Comparison of ENCODE assay signal across 9 mouse cellular contexts in the genomic region with DNA sequence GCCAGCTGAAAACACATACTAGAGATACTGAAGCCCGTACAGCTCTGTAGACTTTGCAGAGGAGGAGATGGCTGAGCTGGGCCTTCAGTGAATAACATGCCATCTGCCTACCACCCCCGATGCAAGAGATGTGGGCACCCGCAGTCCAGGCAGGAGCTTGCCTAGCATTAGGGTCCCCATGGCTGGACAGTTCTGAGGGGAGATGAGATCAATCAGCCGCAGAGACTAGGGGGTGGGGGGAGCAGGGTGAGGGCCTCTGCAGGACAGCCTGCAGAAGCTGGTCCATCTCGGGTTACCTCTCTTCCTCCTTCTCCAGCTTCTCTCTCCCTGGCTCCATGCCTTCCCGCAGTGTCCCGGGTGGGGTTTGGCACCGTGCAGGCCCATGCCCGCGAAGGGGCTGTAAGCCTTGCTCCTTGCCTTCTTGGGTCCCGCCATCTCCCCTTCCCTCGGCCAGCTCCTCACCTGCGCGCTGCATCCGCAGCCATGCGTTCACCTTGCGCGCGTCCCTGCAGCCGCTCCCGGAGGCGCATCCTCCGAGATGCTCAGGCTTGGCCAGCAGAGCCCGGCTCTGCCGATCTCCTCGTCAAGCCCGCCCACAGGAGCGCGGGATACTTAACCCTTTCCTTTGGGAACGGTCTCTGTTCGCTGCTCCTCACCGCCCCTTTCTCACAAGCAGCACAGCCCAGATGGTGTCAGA. TPM values are rescaled to one million over a fixed set of nuclear protein-coding genes. Genes with fewer than 3 reads are reported as not detected.
DNase-seq lines count a peak whose midpoint lies in the region; ATAC-seq lines count a peak whose summit lies in the region.
"Had no signal": no experiment of that assay in that cellular context is flagged by ENCODE, and none has a peak within 500 bp of the region (broad histone marks: within the 10 kb centered on the region; RNA-seq: fewer than 3 reads in every experiment).

A gene (minus strand): TSS at position 544 of the 697 bp plus-strand sequence.

- 4% methylated on average over 31 of the region's 32 CpGs for WGBS in lung, embryonic 15.5 days
- 2% methylated on average over 32 of the region's 32 CpGs for WGBS in embryonic facial prominence, embryonic 13.5 days
- 5% methylated on average over 32 of the region's 32 CpGs for WGBS in intestine, embryonic 16.5 days
- WGBS in midbrain, embryonic 12.5 days, result 3% methylated on average over 32 of the region's 32 CpGs

- peak within 1 kb of the TSS; percentile 51 for H3K4me2 ChIP-seq in lung, embryonic 15.5 days
- peak within 1 kb of the TSS; percentile 79 for H3K4me2 ChIP-seq in embryonic facial prominence, embryonic 13.5 days
- H3K4me2 ChIP-seq in intestine, embryonic 16.5 days (ENCODE audit: low read depth, low read length), result peak within 1 kb of the TSS; percentile 44
- peak within 1 kb of the TSS; percentile 74 for H3K4me2 ChIP-seq in midbrain, embryonic 12.5 days (replicated peaks)

- ATAC-seq in lung, embryonic 15.5 days (ENCODE audit: borderline replicate concordance, extremely low read depth, low FRiP score, low TSS enrichment), result no peak; the same call in 1 of the 2 replicates
- 0 out of 2 replicates have a peak, but pooled peaks have one; percentile 26 for ATAC-seq in embryonic facial prominence, embryonic 13.5 days (ENCODE audit: insufficient number of reproducible peaks, insufficient read depth, low FRiP score, low TSS enrichment, low read depth)
- no peak for ATAC-seq in intestine, embryonic 16.5 days
- peak; percentile 66 for ATAC-seq in midbrain, embryonic 12.5 days (ENCODE audit: low FRiP score, low read depth)

- peak within 1 kb of the TSS; percentile 25 for H3K4me3 ChIP-seq in lung, embryonic 15.5 days
- peak within 1 kb of the TSS; percentile 56 for H3K4me3 ChIP-seq in embryonic facial prominence, embryonic 13.5 days
- peak within 1 kb of the TSS; percentile 40 for H3K4me3 ChIP-seq in intestine, embryonic 16.5 days (ENCODE audit: low read length)
- H3K4me3 ChIP-seq in midbrain, embryonic 12.5 days, result peak within 1 kb of the TSS; percentile 55
- H3K4me3 ChIP-seq: myocyte had no signal

- no peak for DNase-seq in lung, postnatal 25 days (ENCODE audit: low spot score)
- no peak for DNase-seq in ovary, postnatal 10 days (ENCODE audit: low spot score)
- DNase-seq in lung, postnatal 4 days, result no peak
- DNase-seq in Muller cell, postnatal 12 days (ENCODE audit: inconsistent ontology term), result no peak

- no peak within 1 kb of the TSS for H3K27ac ChIP-seq in lung, embryonic 15.5 days
- no peak within 1 kb of the TSS for H3K27ac ChIP-seq in embryonic facial prominence, embryonic 13.5 days
- no peak within 1 kb of the TSS for H3K27ac ChIP-seq in intestine, embryonic 16.5 days (ENCODE audit: low read length)
- H3K27ac ChIP-seq in midbrain, embryonic 12.5 days (replicated peaks), result 0 out of 2 replicates have a peak within 1 kb of the TSS, but pooled peaks have one; percentile 36

- no peak within 1 kb of the TSS for H3K9ac ChIP-seq in lung, embryonic 15.5 days
- H3K9ac ChIP-seq in embryonic facial prominence, embryonic 13.5 days, result peak within 1 kb of the TSS; percentile 73
- H3K9ac ChIP-seq in intestine, embryonic 16.5 days (ENCODE audit: low read depth, low read length), result peak within 1 kb of the TSS; percentile 49
- peak within 1 kb of the TSS; percentile 60 for H3K9ac ChIP-seq in midbrain, embryonic 12.5 days (replicated peaks)

- peaks cover 53% of the 10 kb centered on the region for H3K27me3 ChIP-seq in lung, embryonic 15.5 days
- peaks cover 29% of the 10 kb centered on the region for H3K27me3 ChIP-seq in embryonic facial prominence, embryonic 13.5 days
- peaks cover 13% of the 10 kb centered on the region for H3K27me3 ChIP-seq in intestine, embryonic 16.5 days (replicated peaks; ENCODE audit: control insufficient read depth, insufficient read depth, low read length)
- peaks cover 26% of the 10 kb centered on the region for H3K27me3 ChIP-seq in midbrain, embryonic 12.5 days

- no peaks in the 10 kb centered on the region for H3K36me3 ChIP-seq in lung, embryonic 15.5 days
- no peaks in the 10 kb centered on the region for H3K36me3 ChIP-seq in embryonic facial prominence, embryonic 13.5 days
- H3K36me3 ChIP-seq in intestine, embryonic 16.5 days (ENCODE audit: control insufficient read depth, insufficient read depth, low read length), result no peaks in the 10 kb centered on the region
- H3K36me3 ChIP-seq in midbrain, embryonic 12.5 days, result no peaks in the 10 kb centered on the region

- no peaks in the 10 kb centered on the region for H3K9me3 ChIP-seq in lung, embryonic 15.5 days
- H3K9me3 ChIP-seq in embryonic facial prominence, embryonic 13.5 days, result no peaks in the 10 kb centered on the region
- H3K9me3 ChIP-seq in intestine, embryonic 16.5 days (ENCODE audit: control insufficient read depth, low read length), result no peaks in the 10 kb centered on the region
- H3K9me3 ChIP-seq in midbrain, embryonic 12.5 days, result no peaks in the 10 kb centered on the region

- peaks cover 4% of the 10 kb centered on the region; the same call in 1 of the 2 replicates for H3K4me1 ChIP-seq in lung, embryonic 15.5 days
- H3K4me1 ChIP-seq in embryonic facial prominence, embryonic 13.5 days, result peaks cover 9% of the 10 kb centered on the region
- peaks cover 3% of the 10 kb centered on the region; the same call in 1 of the 2 replicates for H3K4me1 ChIP-seq in intestine, embryonic 16.5 days (ENCODE audit: control insufficient read depth, insufficient read depth, low read length)
- H3K4me1 ChIP-seq in midbrain, embryonic 12.5 days, result peaks cover 12% of the 10 kb centered on the region

RNA-seq across cellular contexts. Expression of the gene that starts here (rescaled TPM):
- polyA plus RNA-seq in lung, embryonic 15.5 days (2015; fragmentation: Nextera tagmentation; extraction: Ambion mirVana), result 0.17 and 0.21 TPM in 2 replicates
- 2.3 and 2.6 TPM in 2 replicates for polyA plus RNA-seq in embryonic facial prominence, embryonic 13.5 days (2015; fragmentation: Nextera tagmentation; extraction: Ambion mirVana)
- 0.22 and 0.42 TPM in 2 replicates for polyA plus RNA-seq in intestine, embryonic 16.5 days (2015; fragmentation: Nextera tagmentation; extraction: Ambion mirVana)
- polyA plus RNA-seq in midbrain, embryonic 12.5 days (2016; fragmentation: Nextera tagmentation; extraction: Ambion mirVana), result 2.5 and 2.8 TPM in 2 replicates

Comparison
In these comparisons a context has a peak if more than half of its experiments do, and no peak if none do; other contexts are left out.
1. ATAC-seq: peak in embryonic facial prominence, embryonic 13.5 days (single experiment) and midbrain, embryonic 12.5 days (single experiment); none in lung, embryonic 15.5 days (single experiment) and intestine, embryonic 16.5 days (single experiment).
2. Peak in every context shown above with its lines, with median percentiles within 50 percentile points of each other: H3K4me2 ChIP-seq and H3K4me3 ChIP-seq.